Mouse (Mus musculus): ENCODE results near the gene Vsig10l. TPM values are rescaled to one million over a fixed set of nuclear protein-coding genes. Genes with fewer than 3 reads are reported as not detected.

The Vsig10l gene
- total RNA-seq, 2 experiments from 2014 or later = 1.6 to 4.2 TPM

- DNase-seq (ENCODE audit: low spot score in 2 of 2) = no peak
Observed at GRCm38 (mm10) chr7:43453599-43454355, 9.2 kb upstream of the Vsig10l start.

DNA sequence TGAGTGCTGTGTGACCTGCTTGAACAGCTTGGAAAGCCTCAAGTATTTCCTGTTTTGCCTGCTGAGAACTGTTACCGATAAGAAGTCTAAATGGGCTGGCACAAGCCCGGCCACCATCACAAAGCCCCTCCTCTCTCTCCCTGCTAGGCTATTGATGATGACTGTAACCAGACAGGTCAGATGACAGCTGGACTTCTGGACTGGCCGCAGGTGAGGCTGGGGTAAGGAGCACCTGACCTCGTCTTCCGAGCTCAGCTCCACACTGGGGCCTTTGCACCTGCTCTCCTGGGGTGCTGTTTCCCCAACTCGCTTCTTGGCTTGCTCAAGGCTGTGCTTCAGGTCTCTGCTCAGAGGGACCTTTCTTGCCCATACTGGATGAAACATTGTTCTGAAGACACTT, 8.6 kb upstream of the Vsig10l start:
- no peak for DNase-seq (ENCODE audit: low spot score in 2 of 2)

DNA sequence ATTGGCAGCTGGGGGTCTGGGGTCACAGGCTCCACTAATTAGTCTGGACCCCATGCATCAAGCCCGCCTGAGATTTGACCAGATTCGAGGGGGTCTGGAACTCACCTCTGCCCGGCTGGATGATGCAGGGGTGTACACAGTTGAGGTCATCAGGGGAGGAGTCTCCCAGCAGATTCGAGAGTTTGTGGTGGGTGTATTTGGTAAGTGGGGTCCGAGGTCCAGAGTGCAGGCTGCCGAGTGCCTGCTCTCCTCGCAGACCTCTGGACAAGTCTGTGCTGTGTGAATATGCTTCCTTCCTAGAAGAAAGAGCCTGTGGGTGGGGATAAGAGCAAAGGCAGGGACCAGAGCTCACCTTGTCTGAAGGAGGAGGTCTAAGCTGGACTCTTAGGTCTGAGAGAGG, 1.0 kb downstream of the Vsig10l start:
- DNase-seq (ENCODE audit: low spot score in 2 of 2) = no peak

DNA sequence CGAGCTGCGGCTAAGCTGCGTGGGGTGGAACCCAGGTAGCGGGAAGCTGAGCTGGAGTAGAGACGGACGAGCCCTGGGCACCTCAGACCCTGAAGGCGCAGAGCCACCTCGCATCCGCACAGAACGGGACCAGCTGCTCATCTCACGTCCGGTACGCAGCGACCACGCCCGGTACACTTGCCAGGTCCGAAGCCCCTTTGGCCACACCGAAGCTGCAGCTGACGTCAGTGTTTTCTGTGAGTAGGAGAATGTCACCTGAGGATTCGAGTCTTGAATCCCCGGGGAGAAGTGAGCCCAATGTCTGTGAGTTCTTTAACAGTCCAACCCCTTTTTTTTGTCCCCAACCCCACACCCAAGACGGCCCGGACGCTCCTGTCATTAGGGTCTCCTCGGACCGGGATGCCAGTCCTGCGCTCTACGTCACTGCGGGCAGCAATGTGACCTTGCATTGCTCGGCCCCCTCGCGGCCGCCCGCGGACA, 2.0 kb downstream of the Vsig10l start:
- DNase-seq (ENCODE audit: low spot score in 2 of 2) = no peak

GRCm38 (mm10) chr7:43465344-43466098, 2.6 kb downstream of the Vsig10l start:
- DNase-seq (ENCODE audit: low spot score in 2 of 2) = peak; percentile 75 to 79

DNA sequence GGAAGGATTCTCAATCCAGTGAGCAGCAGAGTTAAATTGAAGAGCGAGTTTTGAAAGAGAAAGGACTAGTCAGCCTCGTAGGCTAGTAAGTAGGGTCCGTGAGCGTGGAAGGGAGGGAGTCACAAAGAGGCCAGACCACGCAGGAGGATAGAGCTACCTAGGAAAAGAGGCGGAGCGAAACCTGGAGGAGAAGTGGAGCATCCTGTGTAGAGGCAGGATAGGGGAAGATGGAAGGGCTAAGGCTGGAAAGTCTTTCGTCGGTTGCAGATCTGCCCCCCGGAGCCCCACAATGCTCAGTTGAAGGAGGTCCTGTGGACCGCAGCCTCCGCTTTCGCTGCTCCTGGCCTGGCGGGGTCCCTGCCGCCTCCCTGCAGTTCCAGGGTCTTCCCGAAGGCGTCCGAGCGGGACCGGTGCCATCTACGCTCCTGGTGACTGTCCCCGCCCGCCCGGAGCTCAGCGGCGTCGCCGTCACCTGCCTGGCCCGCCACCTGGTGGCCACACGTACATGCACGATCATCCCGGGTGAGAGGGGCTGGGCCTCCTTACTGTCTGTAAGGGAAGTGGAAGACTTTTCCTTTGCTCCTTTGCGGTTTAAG, 3.2 kb downstream of the Vsig10l start:
- peak; percentile 76 to 80 for DNase-seq (ENCODE audit: low spot score in 2 of 2)

DNA sequence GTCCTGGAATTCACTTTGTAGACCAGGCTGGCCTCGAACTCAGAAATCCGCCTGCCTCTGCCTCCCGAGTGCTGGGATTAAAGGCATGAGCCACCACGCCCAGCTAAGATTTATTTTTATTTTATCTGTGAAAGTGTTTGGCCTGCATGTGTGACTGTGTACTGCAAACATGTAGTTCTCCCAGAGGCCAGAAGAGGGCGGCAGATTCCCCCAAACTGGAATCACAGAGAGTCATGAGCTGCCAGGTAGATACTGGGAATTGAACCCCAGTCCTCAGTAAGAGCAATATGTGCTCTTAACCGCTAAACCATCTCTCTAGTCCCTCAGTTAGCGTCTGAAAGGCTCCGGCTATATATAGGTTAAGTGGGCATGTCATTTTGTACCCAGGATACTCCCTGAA, 7.4 kb downstream of the Vsig10l start:
- DNase-seq (ENCODE audit: low spot score in 2 of 2) = peak; percentile 25 to 55

DNA sequence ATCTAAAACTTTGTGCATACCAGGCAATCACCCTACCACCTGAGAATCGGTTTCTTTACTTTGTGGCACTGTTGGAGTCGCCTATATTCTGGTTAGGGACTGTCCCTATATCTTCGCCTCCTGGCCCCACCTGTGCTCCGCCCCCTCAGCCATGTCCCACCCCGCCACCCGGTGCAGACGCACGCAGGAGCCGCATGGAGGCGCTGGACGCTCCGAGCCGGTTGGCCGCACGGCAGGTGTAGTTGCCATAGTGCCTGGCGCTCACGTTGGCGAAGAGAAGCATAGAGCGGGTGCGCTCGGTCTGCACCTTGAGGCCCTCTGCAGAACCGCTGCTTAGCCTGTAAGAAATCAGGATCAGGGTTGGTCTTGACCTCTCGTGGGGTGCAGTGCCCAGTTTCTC, 12.8 kb downstream of the Vsig10l start:
- no peak for DNase-seq (ENCODE audit: low spot score in 2 of 2)

- no peak for DNase-seq (ENCODE audit: low spot score in 2 of 2)
Observed at GRCm38 (mm10) chr7:43476376-43476775, 13.4 kb downstream of the Vsig10l start.

DNA sequence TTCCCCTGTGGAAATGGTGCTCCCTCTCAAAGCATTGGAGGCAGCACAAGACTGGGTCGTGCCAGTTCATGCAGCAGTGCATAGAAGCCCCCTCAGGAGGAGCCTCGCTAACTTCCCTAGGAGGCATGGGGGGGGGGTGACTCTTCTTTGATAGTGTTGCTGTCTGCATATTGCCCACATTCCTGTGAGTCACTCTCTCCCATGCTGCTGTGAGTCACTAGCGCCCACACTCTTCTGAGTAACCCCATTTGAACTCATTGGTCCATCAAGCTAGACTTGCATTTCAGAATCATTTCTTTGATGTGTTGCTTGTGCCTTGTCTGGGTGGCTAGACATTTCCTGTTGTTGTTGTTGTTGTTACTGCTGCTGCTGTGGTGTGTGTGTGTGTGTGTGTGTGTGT, 18.2 kb downstream of the Vsig10l start:
- DNase-seq (ENCODE audit: low spot score in 2 of 2) = no peak

- DNase-seq (ENCODE audit: low spot score in 2 of 2) = no peak
Observed at GRCm38 (mm10) chr7:43482090-43482716, 19.3 kb downstream of the Vsig10l start.

GRCm38 (mm10) chr7:43483236-43483635, 20.3 kb downstream of the Vsig10l start:
- DNase-seq (ENCODE audit: low spot score in 2 of 2) = no peak

DNA sequence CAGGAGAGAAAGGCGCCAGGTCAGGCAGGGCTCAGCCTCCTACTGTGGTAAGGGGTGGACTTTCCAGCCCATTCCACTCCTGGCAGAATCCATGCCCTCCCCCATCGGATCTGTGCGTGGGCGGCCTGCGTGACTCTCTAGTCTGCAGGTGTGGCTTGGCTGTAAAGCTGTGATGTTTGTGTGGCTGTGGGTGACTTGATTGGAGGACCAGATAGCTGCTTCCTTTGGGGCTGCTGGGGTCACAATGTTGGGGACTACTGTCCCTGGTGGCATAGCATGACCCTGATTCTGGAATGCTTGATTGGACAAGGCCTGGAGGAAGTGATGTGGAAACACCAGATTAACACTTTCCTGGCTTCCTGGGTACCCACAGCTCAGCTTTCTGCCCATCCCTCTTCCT, 25.7 kb downstream of the Vsig10l start:
- no peak for DNase-seq (ENCODE audit: low spot score in 2 of 2)

DNA sequence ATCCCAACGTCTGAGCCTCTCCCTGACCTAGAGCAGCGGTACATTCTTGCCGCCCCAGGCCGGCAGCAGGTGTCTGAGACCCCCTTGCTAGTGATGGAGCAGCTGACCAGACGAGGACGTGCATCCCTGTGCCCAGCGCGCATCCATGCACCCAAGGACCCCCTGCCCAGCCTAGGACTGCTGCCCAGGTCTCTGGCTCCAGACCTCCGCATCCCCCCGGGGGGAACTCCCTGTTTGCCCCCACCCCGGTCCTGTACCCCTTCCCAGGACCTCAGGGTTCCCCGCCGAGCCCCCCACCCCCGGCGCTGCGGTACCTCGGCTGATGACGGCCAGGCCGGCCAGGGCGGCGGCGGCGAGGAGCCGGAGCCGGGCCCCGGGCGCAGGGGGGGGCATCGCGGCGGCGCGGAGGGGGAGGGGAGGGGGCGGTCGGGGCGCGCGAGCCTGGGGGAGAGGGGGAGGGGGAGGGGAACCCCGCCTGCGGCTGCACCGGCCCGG, 26.7 kb downstream of the Vsig10l start, which contains the start of gene Iglon5:
TSS of gene Iglon5 (minus strand) at position 445 of the 495 bp plus-strand sequence.
- no peak for DNase-seq (ENCODE audit: low spot score in 2 of 2)

DNA sequence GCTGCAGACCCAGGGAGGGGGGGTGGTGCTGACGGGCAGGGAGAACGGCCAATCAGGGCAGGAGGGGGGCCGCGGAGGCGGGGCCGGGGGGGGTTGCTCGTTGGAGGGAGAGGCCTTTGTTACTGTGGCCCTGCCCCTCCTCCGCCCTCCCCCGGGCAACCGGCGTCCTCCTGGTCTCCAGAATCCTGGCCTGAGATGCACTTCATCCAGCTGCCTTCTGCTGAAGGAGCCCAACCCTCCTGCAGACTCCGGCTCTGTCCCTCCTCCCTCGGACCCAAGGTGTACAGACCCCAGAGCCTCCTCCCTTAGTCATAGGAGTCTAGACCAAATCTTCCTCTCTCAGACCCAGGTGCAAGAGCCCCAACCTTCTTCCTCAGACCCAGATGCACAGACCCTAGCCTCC, 27.2 kb downstream of the Vsig10l start:
- peak in 1 of 2 experiments; percentile 29 for DNase-seq (ENCODE audit: low spot score in 2 of 2)

DNA sequence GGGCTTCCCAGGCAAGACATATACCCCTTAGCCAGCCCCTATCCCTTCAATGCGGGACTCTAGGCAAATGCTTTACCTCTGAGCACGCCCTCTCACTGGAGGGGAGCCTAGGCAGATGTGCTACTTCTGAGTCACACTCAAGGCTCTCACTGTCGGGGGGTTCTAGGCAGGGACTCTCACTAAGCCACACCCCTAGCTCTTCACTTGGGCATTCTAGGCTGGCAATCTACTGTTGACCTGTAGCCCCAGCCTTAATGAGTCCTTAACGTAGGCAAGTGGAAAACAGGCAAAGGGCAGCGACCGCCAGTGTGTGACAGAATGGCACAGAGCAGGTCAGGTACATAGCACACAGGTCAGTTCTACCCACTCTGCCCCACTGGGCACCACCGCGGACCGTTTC, 27.9 kb downstream of the Vsig10l start:
- no peak for DNase-seq (ENCODE audit: low spot score in 2 of 2)

DNA sequence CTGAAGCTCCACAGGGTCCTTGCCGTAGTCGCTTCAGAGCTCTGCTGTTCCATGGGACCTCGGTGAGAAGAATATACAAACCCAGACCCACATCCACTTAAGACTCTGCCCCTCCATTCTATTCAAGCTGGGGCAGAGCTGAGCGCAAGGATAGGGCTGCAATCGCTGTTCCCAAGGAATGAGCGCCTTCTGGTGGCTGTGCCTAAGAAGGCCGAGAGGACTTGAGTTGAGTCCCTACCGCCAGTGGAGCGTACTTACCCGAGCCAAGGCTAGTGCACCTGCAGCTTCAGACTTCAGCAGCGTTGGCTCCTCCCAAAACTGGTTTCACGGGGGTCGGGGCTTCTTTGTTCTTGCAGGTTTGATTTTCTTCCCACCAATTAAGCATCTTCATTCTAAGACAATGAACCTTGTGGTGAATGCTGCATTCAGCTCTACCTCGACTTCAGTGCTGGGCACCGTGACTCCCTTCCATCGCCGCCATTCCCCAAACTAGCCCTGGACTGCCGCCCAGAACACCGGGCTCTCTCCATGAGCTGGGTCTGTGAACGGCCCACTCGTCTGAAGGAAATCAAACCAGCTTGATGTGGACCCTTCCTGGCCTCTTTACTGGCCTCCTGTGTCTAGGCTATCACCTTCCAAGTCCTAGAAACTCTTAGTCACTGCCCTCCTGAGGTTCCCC, 32.5 kb downstream of the Vsig10l start:
- DNase-seq (ENCODE audit: low spot score in 2 of 2) = peak; percentile 21 to 48

GRCm38 (mm10) chr7:43511707-43512478, 48.9 kb downstream of the Vsig10l start:
- no peak for DNase-seq (ENCODE audit: low spot score in 2 of 2)

GRCm38 (mm10) chr7:43512519-43512918, 49.6 kb downstream of the Vsig10l start:
- no peak for DNase-seq (ENCODE audit: low spot score in 2 of 2)

DNA sequence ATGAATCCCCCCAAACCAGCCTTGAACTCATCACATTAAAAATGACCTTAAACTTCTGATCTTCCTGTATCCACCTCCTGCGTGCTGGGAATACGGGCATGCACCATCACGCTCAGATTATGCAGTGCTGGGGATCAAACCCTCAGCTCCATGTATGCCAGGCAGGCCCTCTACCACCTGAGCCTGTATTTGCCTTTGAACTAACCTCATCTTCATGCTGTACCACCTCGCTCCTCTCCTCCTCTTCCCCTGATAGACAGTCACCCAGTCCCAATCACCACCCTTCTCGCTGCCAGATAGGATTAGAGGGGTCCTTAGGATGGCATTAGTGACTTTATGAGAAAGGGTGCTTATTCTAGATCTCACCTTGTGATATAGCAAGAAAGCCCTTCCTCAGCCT, 52.1 kb downstream of the Vsig10l start:
- no peak for DNase-seq (ENCODE audit: low spot score in 2 of 2)

All from adrenal gland, adult 18-20 months (tissue).